Mouse (Mus musculus): ENCODE data around the gene Ssh1. TPM values are rescaled to one million over a fixed set of nuclear protein-coding genes. Genes with fewer than 3 reads are reported as not detected.

Gene Ssh1
- polyA plus RNA-seq, 1 experiment from 2014 or later = 19.4 TPM

GRCm38 (mm10) chr5:113985737-113986136, 8.0 kb downstream of the Ssh1 start:
- ATAC-seq (ENCODE audit: low FRiP score) = no peak
- WGBS = 74% methylated on average over 2 of the region's 2 CpGs
- no peak overlapping the region for H3K9ac ChIP-seq

GRCm38 (mm10) chr5:113984025-113984740, 9.5 kb downstream of the Ssh1 start:
- DNase-seq (ENCODE audit: low spot score) (no peak), ATAC-seq (ENCODE audit: low FRiP score) (no peak)
- no peaks in the 10 kb centered on the region for H3K9me3 ChIP-seq (ENCODE audit: control insufficient read depth, low read length)
- H3K36me3 ChIP-seq (replicated peaks; ENCODE audit: control insufficient read depth, insufficient read depth) = peaks cover 22% of the 10 kb centered on the region
- H3K4me2 ChIP-seq (replicated peaks) = no peak overlapping the region
- WGBS = 91% methylated on average over 13 of the region's 13 CpGs
- no peak overlapping the region for H3K4me3 ChIP-seq (replicated peaks; ENCODE audit: low read length)
- no peaks in the 10 kb centered on the region for H3K27me3 ChIP-seq (ENCODE audit: control insufficient read depth, insufficient read depth, low read length)
- H3K27ac ChIP-seq = no peak overlapping the region
- H3K4me1 ChIP-seq (replicated peaks; ENCODE audit: control insufficient read depth, insufficient read depth, low read length) = peaks cover 11% of the 10 kb centered on the region; the same call in 1 of the 2 replicates
- H3K9ac ChIP-seq = no peak overlapping the region

More at GRCm38 (mm10) chr5:113985737-113986136, 8.0 kb downstream of the Ssh1 start:
- no peak for DNase-seq (ENCODE audit: low spot score)
- no peak overlapping the region for H3K27ac ChIP-seq
- H3K4me2 ChIP-seq (replicated peaks) = no peak overlapping the region
- no peaks in the 10 kb centered on the region for H3K27me3 ChIP-seq (ENCODE audit: control insufficient read depth, insufficient read depth, low read length)
- no peaks in the 10 kb centered on the region for H3K9me3 ChIP-seq (ENCODE audit: control insufficient read depth, low read length)
- peaks cover 26% of the 10 kb centered on the region for H3K36me3 ChIP-seq (replicated peaks; ENCODE audit: control insufficient read depth, insufficient read depth)
- H3K4me1 ChIP-seq (replicated peaks; ENCODE audit: control insufficient read depth, insufficient read depth, low read length) = peaks cover 15% of the 10 kb centered on the region; the same call in 1 of the 2 replicates
- no peak overlapping the region for H3K4me3 ChIP-seq (replicated peaks; ENCODE audit: low read length)

GRCm38 (mm10) chr5:113983541-113983940, 10.2 kb downstream of the Ssh1 start:
- H3K27ac ChIP-seq = no peak overlapping the region
- H3K4me3 ChIP-seq (replicated peaks; ENCODE audit: low read length) = no peak overlapping the region
- no peak overlapping the region for H3K4me2 ChIP-seq (replicated peaks)
- H3K27me3 ChIP-seq (ENCODE audit: control insufficient read depth, insufficient read depth, low read length) = no peaks in the 10 kb centered on the region
- H3K9me3 ChIP-seq (ENCODE audit: control insufficient read depth, low read length) = no peaks in the 10 kb centered on the region
- no peak for DNase-seq (ENCODE audit: low spot score)
- H3K36me3 ChIP-seq (replicated peaks; ENCODE audit: control insufficient read depth, insufficient read depth) = peaks cover 15% of the 10 kb centered on the region
- no peak for ATAC-seq (ENCODE audit: low FRiP score)
- H3K4me1 ChIP-seq (replicated peaks; ENCODE audit: control insufficient read depth, insufficient read depth, low read length) = peaks cover 11% of the 10 kb centered on the region; the same call in 1 of the 2 replicates
- 77% methylated on average over 6 of the region's 6 CpGs for WGBS
- no peak overlapping the region for H3K9ac ChIP-seq

GRCm38 (mm10) chr5:113981843-113982242, 11.9 kb downstream of the Ssh1 start:
- Histone ChIP-seq H3K4me3 (replicated peaks; ENCODE audit: low read length) (no peak overlapping the region), H3K27ac (no peak overlapping the region), H3K9me3 (ENCODE audit: control insufficient read depth, low read length) (no peaks in the 10 kb centered on the region), H3K4me1 (replicated peaks; ENCODE audit: control insufficient read depth, insufficient read depth, low read length) (peaks cover 10% of the 10 kb centered on the region; the same call in 1 of the 2 replicates), H3K4me2 (replicated peaks) (no peak overlapping the region), H3K27me3 (ENCODE audit: control insufficient read depth, insufficient read depth, low read length) (no peaks in the 10 kb centered on the region), H3K9ac (no peak overlapping the region), H3K36me3 (replicated peaks; ENCODE audit: control insufficient read depth, insufficient read depth) (peaks cover 14% of the 10 kb centered on the region)
- ATAC-seq (ENCODE audit: low FRiP score) = no peak
- DNase-seq (ENCODE audit: low spot score) = no peak
- WGBS = 77% methylated on average over 8 of the region's 8 CpGs

GRCm38 (mm10) chr5:113981171-113981570, 12.5 kb downstream of the Ssh1 start:
- Histone ChIP-seq H3K4me3 (replicated peaks; ENCODE audit: low read length) (no peak overlapping the region), H3K9me3 (ENCODE audit: control insufficient read depth, low read length) (no peaks in the 10 kb centered on the region), H3K27me3 (ENCODE audit: control insufficient read depth, insufficient read depth, low read length) (no peaks in the 10 kb centered on the region), H3K27ac (no peak overlapping the region), H3K9ac (no peak overlapping the region), H3K36me3 (replicated peaks; ENCODE audit: control insufficient read depth, insufficient read depth) (peaks cover 8% of the 10 kb centered on the region), H3K4me2 (replicated peaks) (no peak overlapping the region), H3K4me1 (replicated peaks; ENCODE audit: control insufficient read depth, insufficient read depth, low read length) (peaks cover 4% of the 10 kb centered on the region; the same call in 1 of the 2 replicates)
- DNase-seq (ENCODE audit: low spot score) (no peak), ATAC-seq (ENCODE audit: low FRiP score) (no peak)
- 87% methylated on average over 6 of the region's 6 CpGs for WGBS

- Histone ChIP-seq H3K9me3 (ENCODE audit: control insufficient read depth, low read length) (no peaks in the 10 kb centered on the region), H3K27me3 (ENCODE audit: control insufficient read depth, insufficient read depth, low read length) (no peaks in the 10 kb centered on the region), H3K36me3 (replicated peaks; ENCODE audit: control insufficient read depth, insufficient read depth) (peaks cover 8% of the 10 kb centered on the region), H3K4me3 (replicated peaks; ENCODE audit: low read length) (no peak overlapping the region), H3K4me1 (replicated peaks; ENCODE audit: control insufficient read depth, insufficient read depth, low read length) (0 out of 2 replicates have a peak, but pooled peaks cover 4% of the 10 kb centered on the region), H3K9ac (no peak overlapping the region), H3K4me2 (replicated peaks) (no peak overlapping the region), H3K27ac (no peak overlapping the region)
- 90% methylated on average over 1 of the region's 1 CpGs for WGBS
- ATAC-seq (ENCODE audit: low FRiP score) (no peak), DNase-seq (ENCODE audit: low spot score) (no peak)
Observed at GRCm38 (mm10) chr5:113980511-113980910, 13.2 kb downstream of the Ssh1 start.

- no peak overlapping the region for H3K4me2 ChIP-seq (replicated peaks)
- 78% methylated on average over 8 of the region's 8 CpGs for WGBS
Observed at GRCm38 (mm10) chr5:113977309-113977708, 16.4 kb downstream of the Ssh1 start.

GRCm38 (mm10) chr5:113976597-113976996, 17.1 kb downstream of the Ssh1 start:
- 89% methylated on average over 8 of the region's 8 CpGs for WGBS
- Histone ChIP-seq H3K27ac (no peak overlapping the region), H3K36me3 (replicated peaks; ENCODE audit: control insufficient read depth, insufficient read depth) (0 out of 2 replicates have a peak, but pooled peaks cover 4% of the 10 kb centered on the region), H3K9me3 (ENCODE audit: control insufficient read depth, low read length) (no peaks in the 10 kb centered on the region), H3K27me3 (ENCODE audit: control insufficient read depth, insufficient read depth, low read length) (no peaks in the 10 kb centered on the region), H3K4me2 (replicated peaks) (no peak overlapping the region), H3K4me1 (replicated peaks; ENCODE audit: control insufficient read depth, insufficient read depth, low read length) (peaks cover 24% of the 10 kb centered on the region), H3K4me3 (replicated peaks; ENCODE audit: low read length) (no peak overlapping the region), H3K9ac (no peak overlapping the region)
- ATAC-seq (ENCODE audit: low FRiP score) (no peak), DNase-seq (ENCODE audit: low spot score) (no peak)

More at GRCm38 (mm10) chr5:113977309-113977708, 16.4 kb downstream of the Ssh1 start:
- DNase-seq (ENCODE audit: low spot score) (no peak), ATAC-seq (ENCODE audit: low FRiP score) (no peak)
- Histone ChIP-seq H3K9me3 (ENCODE audit: control insufficient read depth, low read length) (no peaks in the 10 kb centered on the region), H3K36me3 (replicated peaks; ENCODE audit: control insufficient read depth, insufficient read depth) (0 out of 2 replicates have a peak, but pooled peaks cover 4% of the 10 kb centered on the region), H3K4me3 (replicated peaks; ENCODE audit: low read length) (no peak overlapping the region), H3K27ac (no peak overlapping the region), H3K4me1 (replicated peaks; ENCODE audit: control insufficient read depth, insufficient read depth, low read length) (peaks cover 24% of the 10 kb centered on the region), H3K27me3 (ENCODE audit: control insufficient read depth, insufficient read depth, low read length) (no peaks in the 10 kb centered on the region), H3K9ac (no peak overlapping the region)

- no peak for ATAC-seq (ENCODE audit: low FRiP score)
- Histone ChIP-seq H3K4me1 (replicated peaks; ENCODE audit: control insufficient read depth, insufficient read depth, low read length) (peaks cover 24% of the 10 kb centered on the region), H3K27ac (no peak overlapping the region), H3K36me3 (replicated peaks; ENCODE audit: control insufficient read depth, insufficient read depth) (no peaks in the 10 kb centered on the region), H3K9me3 (ENCODE audit: control insufficient read depth, low read length) (no peaks in the 10 kb centered on the region), H3K27me3 (ENCODE audit: control insufficient read depth, insufficient read depth, low read length) (no peaks in the 10 kb centered on the region), H3K4me3 (replicated peaks; ENCODE audit: low read length) (no peak overlapping the region), H3K9ac (no peak overlapping the region), H3K4me2 (replicated peaks) (no peak overlapping the region)
- 62% methylated on average over 9 of the region's 9 CpGs for WGBS
- DNase-seq (ENCODE audit: low spot score) = no peak
Observed at GRCm38 (mm10) chr5:113975538-113976215, 18.0 kb downstream of the Ssh1 start.
